Comparison of ENCODE assay signal across 24 mouse cellular contexts in the genomic region with DNA sequence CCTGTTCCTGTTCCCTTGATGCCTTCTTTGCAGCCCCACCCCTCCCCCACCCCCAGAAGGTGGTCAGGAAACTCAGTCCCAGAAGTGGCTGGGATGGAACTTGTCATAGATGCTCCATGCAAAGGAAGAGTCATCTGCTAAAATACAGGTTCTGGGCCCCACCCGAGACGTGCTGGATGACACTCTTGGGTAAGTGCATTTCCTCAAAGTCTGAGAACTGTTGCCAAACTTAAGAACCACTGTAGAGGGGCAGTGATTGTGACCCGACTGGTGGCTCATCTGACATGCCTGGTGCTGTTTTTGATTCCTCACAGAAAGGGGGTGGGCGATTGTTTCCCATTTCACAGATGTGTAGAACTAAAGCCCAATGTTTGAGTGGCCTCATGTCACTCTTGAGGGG.
A peak's percentile ranks its signal among the peaks of the same experiment; 100 is the strongest.
DNase-seq lines count a peak whose midpoint lies in the region; ATAC-seq and TF ChIP-seq lines count a peak whose summit lies in the region.
"Had no signal": no experiment of that assay in that cellular context is flagged by ENCODE, and none has a peak within 500 bp of the region (broad histone marks: within the 10 kb centered on the region; RNA-seq: fewer than 3 reads in every experiment).

No protein-coding gene starts in this region.

- TF ChIP-seq EP300 in heart, adult 2 months (IDR thresholded peaks at IDR 0.05; ENCODE audit: insufficient read depth, low read depth, low read length): no peak

- H3K27me3 ChIP-seq in heart, adult 2 months (ENCODE audit: control insufficient read depth, insufficient read depth, low read length): no peaks in the 10 kb centered on the region
- no peaks in the 10 kb centered on the region for H3K27me3 ChIP-seq in limb, embryonic 12.5 days
- H3K27me3 ChIP-seq in limb, embryonic 10.5 days (ENCODE audit: low read depth, poor library complexity, severe bottlenecking): no peaks in the 10 kb centered on the region
- H3K27me3 ChIP-seq: forebrain, embryonic 12.5 days; liver, embryonic 13.5 days had no signal

- WGBS in heart, adult 2 months: 64% methylated on average over 4 of the region's 4 CpGs
- 73% methylated on average over 4 of the region's 4 CpGs for WGBS in limb, embryonic 12.5 days
- 77% methylated on average over 4 of the region's 4 CpGs for WGBS in limb, embryonic 10.5 days

- H3K4me1 ChIP-seq in heart, adult 2 months (ENCODE audit: control insufficient read depth, insufficient read depth, low read length): peaks cover 40% of the 10 kb centered on the region
- peaks cover 96% of the 10 kb centered on the region for H3K4me1 ChIP-seq in limb, embryonic 12.5 days (replicated peaks)
- peaks cover 76% of the 10 kb centered on the region for H3K4me1 ChIP-seq in limb, embryonic 10.5 days
- H3K4me1 ChIP-seq: liver, embryonic 13.5 days had no signal

- peaks cover 9% of the 10 kb centered on the region for H3K79me2 ChIP-seq in heart, adult 2 months (replicated peaks; ENCODE audit: control insufficient read depth, insufficient read depth, low read length)

- ATAC-seq in limb, embryonic 12.5 days (ENCODE audit: insufficient number of reproducible peaks, insufficient read depth, low FRiP score, low TSS enrichment, low read depth): no peak
- ATAC-seq in megakaryocyte, adult 5-6 weeks (ENCODE audit: poor library complexity, severe bottlenecking): peak; percentile 56
- ATAC-seq: CD4-positive, CD25-positive, alpha-beta regulatory T cell, adult 4 months; forebrain, postnatal 0 days; intestine, embryonic 16.5 days; midbrain, embryonic 16.5 days had no signal

- no peak for DNase-seq in heart, adult 2 months
- no peak for DNase-seq in heart, adult 11 months
- DNase-seq in limb, embryonic 10.5 days (ENCODE audit: low spot score): no peak
- DNase-seq in 416B (ENCODE audit: low read depth): peak; percentile 34
- DNase-seq in c-Kit-positive CD71-positive TER-119-positive erythroid progenitor cells, embryonic 14.5 days (ENCODE audit: low spot score): no peak
- DNase-seq: adrenal gland, postnatal 25 days; cerebellum, adult 18-20 months; cerebellum, postnatal 10 days; forebrain, postnatal 0 days; gastrocnemius, postnatal 14 days; kidney, postnatal 36 days; liver, embryonic 13.5 days; lung, adult 2 months; right cerebral cortex, adult 18-20 months; spleen, adult 18-20 months had no signal

- TF ChIP-seq CTCF in heart, adult 2 months (IDR thresholded peaks at IDR 0.05): no peak

- H3K4me2 ChIP-seq in limb, embryonic 12.5 days: no peak overlapping the region
- H3K4me2 ChIP-seq: forebrain, embryonic 12.5 days; liver, embryonic 13.5 days; midbrain, embryonic 11.5 days had no signal

- no peak overlapping the region for H3K4me3 ChIP-seq in heart, adult 2 months
- H3K4me3 ChIP-seq in limb, embryonic 12.5 days (replicated peaks): no peak overlapping the region
- H3K4me3 ChIP-seq in limb, embryonic 10.5 days: no peak overlapping the region
- H3K4me3 ChIP-seq: forebrain, embryonic 12.5 days; layer of hippocampus, adult 2 months; left cerebral cortex, adult 2 months; liver, embryonic 13.5 days had no signal

- peaks cover 24% of the 10 kb centered on the region for H3K36me3 ChIP-seq in heart, adult 2 months (ENCODE audit: control insufficient read depth, insufficient read depth, low read length)
- H3K36me3 ChIP-seq in limb, embryonic 12.5 days: peaks cover 42% of the 10 kb centered on the region
- H3K36me3 ChIP-seq in limb, embryonic 10.5 days: peaks cover 69% of the 10 kb centered on the region
- H3K36me3 ChIP-seq: liver, embryonic 13.5 days had no signal

- intact Hi-C loops in heart, adult 2 months (cut with DNase I): no loop called here

- peak overlapping the region; percentile 26; the same call in 1 of the 2 replicates for H3K27ac ChIP-seq in heart, adult 2 months
- H3K27ac ChIP-seq in limb, embryonic 12.5 days: peak overlapping the region; percentile 45; the same call in 1 of the 2 replicates
- no peak overlapping the region for H3K27ac ChIP-seq in limb, embryonic 10.5 days
- H3K27ac ChIP-seq: forebrain, embryonic 12.5 days; layer of hippocampus, adult 2 months; left cerebral cortex, adult 2 months; liver, embryonic 13.5 days had no signal

- H3K9ac ChIP-seq in heart, adult 2 months (ENCODE audit: low read depth, low read length): no peak overlapping the region
- H3K9ac ChIP-seq in limb, embryonic 12.5 days (replicated peaks): no peak overlapping the region
- H3K9ac ChIP-seq: forebrain, embryonic 12.5 days; forebrain, postnatal 0 days; liver, embryonic 13.5 days had no signal

- no peaks in the 10 kb centered on the region for H3K9me3 ChIP-seq in limb, embryonic 12.5 days
- no peaks in the 10 kb centered on the region for H3K9me3 ChIP-seq in limb, embryonic 10.5 days (replicated peaks)
- H3K9me3 ChIP-seq: forebrain, embryonic 12.5 days; liver, embryonic 13.5 days had no signal

- no peak for TF ChIP-seq POLR2A in heart, adult 2 months (IDR thresholded peaks at IDR 0.05; ENCODE audit: insufficient read depth, low read depth, low read length)
